Mouse (Mus musculus) intestine, embryonic 15.5 days (tissue): ENCODE data around the gene Hoxb6. TPM values are rescaled to one million over a fixed set of nuclear protein-coding genes. Genes with fewer than 3 reads are reported as not detected.
A peak's percentile ranks its signal among the peaks of the same experiment; 100 is the strongest.

Experiments used
- ATAC-seq: fragments of 200-750 bp; cut with Nextera tagmentation; 2 replicates; pipeline ENCODE4 v1.8.0; 2017; ENCODE audit warnings: moderate TSS enrichment, moderate library complexity
- H3K27ac ChIP-seq: fragments of 300-500 bp; sonication (generic); 2 replicates; pipeline ENCODE4 v1.5.1; 2015; ENCODE audit warnings: mild to moderate bottlenecking, inconsistent platforms
- H3K27me3 ChIP-seq: fragments of 300-500 bp; sonication (generic); replicated peaks from 2 replicates; pipeline ENCODE4 v1.6.1; 2015; ENCODE audit warnings: inconsistent platforms
- H3K36me3 ChIP-seq: fragments of 300-500 bp; sonication (generic); 2 replicates; pipeline ENCODE4 v1.6.1; 2015; ENCODE audit warnings: inconsistent platforms
- H3K4me1 ChIP-seq: fragments of 300-500 bp; sonication (generic); replicated peaks from 2 replicates; pipeline ENCODE4 v1.6.1; 2015; ENCODE audit warnings: inconsistent platforms
- H3K4me2 ChIP-seq: fragments of 300-500 bp; sonication (generic); replicated peaks from 2 replicates; pipeline ENCODE4 v1.6.1; 2015; ENCODE audit warnings: mild to moderate bottlenecking, inconsistent platforms
- H3K4me3 ChIP-seq: fragments of 300-500 bp; sonication (generic); replicated peaks from 2 replicates; pipeline ENCODE4 v1.5.1; 2015; ENCODE audit warnings: inconsistent platforms
- H3K9ac ChIP-seq: fragments of 300-500 bp; sonication (generic); 2 replicates; pipeline ENCODE4 v1.6.1; 2015; ENCODE audit warnings: inconsistent platforms
- H3K9me3 ChIP-seq: fragments of 300-500 bp; sonication (generic); 2 replicates; pipeline ENCODE4 v1.6.1; 2016; ENCODE audit warnings: inconsistent platforms
- WGBS: fragments of 180-500 bp; shearing (Covaris S2); methylation state at CpG from one replicate; pipeline ENCODE4 v1.1.7; 2015; 5-methylcytosine and 5-hydroxymethylcytosine counted together
- polyA plus RNA-seq: library from polyadenylated mRNA; unstranded; fragments of >200 nt; fragmentation: Nextera tagmentation; extraction: Ambion mirVana; gene quantifications from 2 replicates; pipeline ENCODE4 v1.2.1, GENCODE M21; 2015

Hoxb6 gene
- polyA plus RNA-seq, 1 experiment from 2014 or later, result 14.4 TPM

DNA sequence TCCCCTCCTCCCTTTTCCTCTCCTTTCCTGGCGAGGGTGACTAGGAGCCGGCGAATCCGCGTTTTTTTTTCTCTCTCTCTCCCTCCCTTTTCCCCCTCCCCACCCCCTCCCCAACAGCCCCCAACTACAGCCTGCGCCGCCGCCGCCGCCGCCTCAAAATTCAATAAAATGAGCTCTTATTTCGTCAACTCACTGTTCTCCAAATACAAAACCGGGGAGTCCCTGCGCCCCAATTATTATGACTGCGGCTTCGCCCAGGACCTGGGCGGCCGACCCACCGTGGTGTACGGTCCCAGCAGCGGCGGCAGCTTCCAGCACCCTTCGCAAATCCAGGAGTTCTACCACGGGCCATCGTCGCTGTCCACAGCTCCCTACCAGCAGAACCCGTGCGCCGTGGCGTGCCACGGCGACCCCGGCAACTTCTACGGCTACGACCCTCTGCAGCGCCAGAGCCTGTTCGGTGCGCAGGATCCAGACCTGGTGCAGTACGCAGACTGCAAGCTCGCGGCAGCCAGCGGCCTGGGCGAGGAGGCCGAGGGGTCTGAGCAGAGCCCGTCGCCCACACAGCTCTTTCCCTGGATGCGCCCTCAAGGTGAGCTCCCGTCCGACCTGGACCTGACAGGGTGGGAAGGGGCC, 9.4 kb upstream of the Hoxb6 start:
- Histone ChIP-seq H3K4me2 (peak overlapping the region; percentile 81), H3K27ac (peak overlapping the region; percentile 77), H3K27me3 (peaks cover 51% of the 10 kb centered on the region), H3K9me3 (no peaks in the 10 kb centered on the region), H3K9ac (peak overlapping the region; percentile 64), H3K36me3 (no peaks in the 10 kb centered on the region), H3K4me1 (peaks cover 23% of the 10 kb centered on the region), H3K4me3 (peak overlapping the region; percentile 54)
- ATAC-seq, result no peak
- under 1% methylated on average over 49 of the region's 49 CpGs for WGBS

DNA sequence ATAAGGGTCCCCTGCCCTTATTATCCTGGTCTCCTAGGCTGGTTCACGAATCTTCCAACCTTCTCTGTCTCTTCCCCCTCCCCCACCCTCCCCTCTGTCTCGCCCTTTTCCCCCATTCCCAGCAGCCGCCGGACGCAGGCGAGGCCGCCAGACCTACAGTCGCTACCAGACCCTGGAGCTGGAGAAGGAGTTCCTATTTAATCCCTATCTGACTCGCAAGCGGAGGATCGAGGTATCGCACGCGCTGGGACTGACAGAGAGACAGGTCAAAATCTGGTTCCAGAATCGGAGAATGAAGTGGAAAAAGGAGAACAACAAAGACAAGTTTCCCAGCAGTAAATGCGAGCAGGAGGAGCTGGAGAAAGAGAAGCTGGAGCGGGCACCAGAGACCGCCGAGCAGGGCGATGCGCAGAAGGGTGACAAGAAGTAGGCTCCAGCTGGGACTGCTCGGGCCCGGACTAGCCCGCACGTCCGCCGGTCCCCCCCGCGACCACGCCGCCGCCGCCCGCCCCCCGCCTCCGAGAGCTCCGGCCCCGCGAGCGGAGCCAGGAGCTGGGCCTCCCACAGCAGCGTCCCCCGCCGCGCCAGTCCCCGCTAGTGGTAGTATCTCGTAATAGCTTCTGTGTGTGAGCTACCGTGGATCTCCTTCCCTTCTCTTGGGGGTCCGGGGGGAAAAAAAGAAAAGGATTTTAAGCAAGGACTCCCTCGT, 8.1 kb upstream of the Hoxb6 start:
- Histone ChIP-seq H3K4me1 (peaks cover 18% of the 10 kb centered on the region), H3K4me3 (peak overlapping the region; percentile 54), H3K27ac (peak overlapping the region; percentile 91), H3K36me3 (no peaks in the 10 kb centered on the region), H3K27me3 (peaks cover 53% of the 10 kb centered on the region), H3K9ac (peak overlapping the region; percentile 64), H3K4me2 (peak overlapping the region; percentile 81), H3K9me3 (no peaks in the 10 kb centered on the region)
- peak; percentile 37 for ATAC-seq
- WGBS, result 2% methylated on average over 49 of the region's 49 CpGs

DNA sequence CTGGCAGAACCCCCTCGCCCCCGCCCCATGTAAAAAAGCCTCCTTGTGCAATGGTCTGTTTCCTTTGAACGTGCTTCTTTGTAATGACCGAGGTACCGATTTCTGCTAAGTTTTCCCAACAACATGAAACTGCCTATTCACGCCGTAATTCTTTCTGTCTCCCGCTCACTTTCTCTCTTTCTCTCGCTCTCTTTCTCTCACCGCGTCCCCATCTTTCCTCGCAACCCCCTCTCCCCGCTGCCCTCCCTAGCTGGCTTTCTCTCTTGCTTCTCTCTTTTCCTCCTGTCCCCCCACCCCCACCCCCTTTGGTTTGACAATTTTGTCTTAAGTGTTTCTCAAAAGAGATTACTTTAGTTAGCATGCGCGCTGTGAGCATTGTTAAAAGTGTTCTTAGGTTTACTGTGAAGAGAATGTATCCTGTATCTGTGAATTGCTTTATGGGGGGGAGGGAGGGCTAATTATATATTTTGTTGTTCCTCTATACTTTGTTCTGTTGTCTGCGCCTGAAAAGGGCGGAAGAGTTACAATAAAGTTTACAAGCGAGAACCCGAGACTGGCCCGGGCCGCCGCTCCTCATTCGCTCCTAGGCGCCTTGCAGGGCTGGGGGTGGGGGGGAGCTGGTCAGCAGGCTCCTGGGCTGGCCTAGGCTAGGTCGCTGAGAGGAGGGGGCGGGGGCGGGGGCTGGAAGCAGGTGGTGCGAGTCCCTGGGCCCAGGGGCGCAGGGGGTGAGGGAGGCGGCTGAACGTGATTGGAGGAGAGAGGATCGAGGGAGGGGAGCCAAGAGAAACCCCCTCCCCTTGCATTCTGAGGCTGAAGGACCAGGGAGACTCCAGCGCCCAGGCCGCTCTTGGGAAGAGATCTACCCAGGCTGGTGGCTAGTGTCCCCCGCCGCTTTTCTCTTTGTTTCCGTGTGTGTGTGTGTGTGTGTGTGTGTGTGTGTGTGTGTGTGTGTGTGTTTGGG, 7.2 kb upstream of the Hoxb6 start:
- Histone ChIP-seq H3K9ac (peak overlapping the region; percentile 64), H3K4me1 (peaks cover 17% of the 10 kb centered on the region), H3K27ac (peak overlapping the region; percentile 91), H3K36me3 (no peaks in the 10 kb centered on the region), H3K27me3 (peaks cover 49% of the 10 kb centered on the region), H3K9me3 (no peaks in the 10 kb centered on the region), H3K4me3 (peak overlapping the region; percentile 54), H3K4me2 (peak overlapping the region; percentile 81)
- ATAC-seq, result peak; percentile 83
- WGBS, result 1% methylated on average over 37 of the region's 37 CpGs

DNA sequence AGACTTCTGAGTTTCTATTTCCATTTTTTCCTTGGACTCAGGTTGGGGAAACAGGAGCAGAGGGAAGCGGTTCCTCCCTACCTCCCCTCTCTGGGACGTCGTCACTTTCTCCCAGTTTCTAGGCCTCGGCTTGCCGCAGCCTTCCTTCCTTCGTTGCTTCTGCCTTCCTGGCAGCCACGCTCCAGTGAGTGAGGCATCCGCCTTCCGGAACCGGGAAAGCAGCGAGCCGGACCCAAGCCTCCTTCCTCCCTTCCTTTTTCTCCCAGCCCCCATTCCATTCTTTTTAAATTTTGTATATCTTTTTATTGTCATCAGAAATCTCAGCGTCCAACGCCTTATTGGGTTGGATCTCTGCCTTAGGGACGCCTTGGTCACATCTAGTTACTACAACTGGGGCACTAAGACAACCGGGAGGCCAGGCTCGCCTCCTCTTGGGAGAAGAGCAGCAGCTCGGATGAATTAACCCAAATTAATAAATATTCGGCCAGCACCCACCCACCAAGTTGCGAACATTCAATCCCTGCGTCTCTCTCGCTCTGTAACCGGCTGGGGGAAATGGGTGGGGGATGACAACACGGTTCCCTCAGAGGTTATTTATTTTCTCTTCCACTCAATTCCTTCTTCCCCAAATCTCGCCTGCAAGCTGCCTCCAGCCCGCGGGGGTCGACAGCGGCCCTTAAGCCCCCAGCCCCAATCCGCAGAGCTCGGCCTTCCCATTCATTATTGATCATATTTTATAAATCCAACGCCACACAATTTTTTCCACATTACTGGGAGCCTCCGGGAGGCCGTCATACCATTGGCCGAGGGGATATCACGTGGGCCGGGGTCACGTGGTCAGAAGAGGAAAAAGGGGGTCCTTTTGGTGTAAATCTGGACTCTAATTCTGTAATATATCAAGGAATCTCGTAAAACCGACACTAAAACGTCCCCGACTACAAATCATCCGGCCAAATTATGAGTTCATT, 6.2 kb upstream of the Hoxb6 start, which contains the start of gene Hoxb7:
Gene Hoxb7, plus strand, starts transcription at position 853 of the 968 bp plus-strand sequence.
- H3K4me1 ChIP-seq, result peaks cover 17% of the 10 kb centered on the region
- H3K36me3 ChIP-seq, result no peaks in the 10 kb centered on the region
- peak within 1 kb of the TSS; percentile 91 for H3K27ac ChIP-seq
- H3K4me2 ChIP-seq, result peak within 1 kb of the TSS; percentile 81
- peak within 1 kb of the TSS; percentile 54 for H3K4me3 ChIP-seq
- H3K9me3 ChIP-seq, result no peaks in the 10 kb centered on the region
- peaks cover 48% of the 10 kb centered on the region for H3K27me3 ChIP-seq
- WGBS, result under 1% methylated on average over 43 of the region's 43 CpGs
- no peak; the same call in 1 of the 2 replicates for ATAC-seq
- H3K9ac ChIP-seq, result peak within 1 kb of the TSS; percentile 74

DNA sequence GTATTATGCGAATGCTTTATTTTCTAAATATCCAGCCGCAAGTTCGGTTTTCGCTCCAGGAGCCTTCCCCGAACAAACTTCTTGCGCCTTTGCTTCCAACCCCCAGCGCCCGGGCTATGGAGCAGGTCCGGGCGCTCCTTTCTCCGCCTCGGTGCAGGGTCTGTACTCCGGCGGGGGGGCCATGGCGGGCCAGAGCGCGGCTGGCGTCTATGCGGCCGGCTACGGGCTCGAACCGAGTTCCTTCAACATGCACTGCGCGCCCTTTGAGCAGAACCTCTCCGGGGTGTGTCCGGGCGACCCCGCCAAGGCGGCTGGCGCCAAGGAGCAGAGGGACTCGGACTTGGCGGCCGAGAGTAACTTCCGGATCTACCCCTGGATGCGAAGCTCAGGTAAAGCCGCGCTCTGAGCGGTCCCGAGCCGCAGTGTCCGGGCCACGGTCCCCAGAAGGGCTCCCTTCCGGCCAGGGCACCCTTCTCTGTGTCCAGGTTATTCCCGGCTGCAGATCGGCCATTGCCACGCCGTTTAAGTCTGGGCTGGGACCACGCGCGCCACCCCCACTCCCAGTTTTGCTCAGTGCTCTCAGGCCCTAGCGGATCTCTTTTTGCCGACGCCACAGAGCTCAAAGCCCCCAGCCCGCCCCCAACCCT, 5.4 kb upstream of the Hoxb6 start:
- Histone ChIP-seq H3K27me3 (peaks cover 46% of the 10 kb centered on the region), H3K9me3 (no peaks in the 10 kb centered on the region), H3K4me3 (peak overlapping the region; percentile 54), H3K27ac (peak overlapping the region; percentile 91), H3K9ac (peak overlapping the region; percentile 74), H3K4me1 (peaks cover 17% of the 10 kb centered on the region), H3K4me2 (peak overlapping the region; percentile 81), H3K36me3 (no peaks in the 10 kb centered on the region)
- ATAC-seq, result no peak
- WGBS, result 1% methylated on average over 55 of the region's 55 CpGs

- Histone ChIP-seq H3K4me1 (peaks cover 17% of the 10 kb centered on the region), H3K36me3 (no peaks in the 10 kb centered on the region), H3K9me3 (no peaks in the 10 kb centered on the region), H3K4me2 (peak overlapping the region; percentile 81), H3K27me3 (peaks cover 50% of the 10 kb centered on the region), H3K9ac (peak overlapping the region; percentile 74), H3K27ac (peak overlapping the region; percentile 91; the same call in 1 of the 2 replicates), H3K4me3 (peak overlapping the region; percentile 54)
- no peak for ATAC-seq
- 7% methylated on average over 9 of the region's 9 CpGs for WGBS
Observed at GRCm38 (mm10) chr11:96287411-96287810, 4.9 kb upstream of the Hoxb6 start.

DNA sequence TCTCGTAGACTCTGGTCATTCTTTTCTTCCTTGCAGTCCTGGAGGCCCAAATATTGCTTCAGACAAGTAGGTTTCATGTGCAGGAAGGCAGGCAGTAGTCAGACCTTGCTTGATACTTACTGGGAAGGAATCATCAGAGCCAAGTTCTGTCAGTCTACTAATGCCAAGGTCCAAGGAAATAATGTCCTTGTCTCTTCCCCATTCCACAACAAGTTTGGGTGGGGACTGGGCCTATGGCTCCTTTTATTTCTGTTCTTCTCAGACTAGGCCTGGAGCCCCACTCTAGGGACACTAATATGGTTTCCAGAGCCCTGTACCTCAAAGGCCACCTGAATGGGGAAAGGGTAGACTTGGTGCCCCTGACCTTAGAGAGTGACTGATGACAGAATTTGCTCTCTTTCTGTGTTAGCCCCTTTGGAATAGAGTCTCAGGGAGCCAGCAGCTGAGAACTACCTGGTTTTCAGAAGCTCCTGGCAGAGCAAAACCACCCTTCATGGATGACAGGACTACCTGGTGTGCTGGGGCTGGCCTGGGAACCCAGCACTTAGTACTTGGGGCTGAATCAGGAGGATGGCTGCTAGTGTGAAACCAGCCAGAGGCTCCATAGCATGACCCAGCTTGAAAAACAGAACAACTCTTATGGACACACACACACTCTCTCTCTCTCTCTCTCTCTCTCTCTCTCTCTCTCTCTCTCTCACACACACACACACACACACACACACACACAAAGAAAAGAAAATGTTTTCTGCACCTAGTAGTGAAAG, 3.6 kb upstream of the Hoxb6 start:
- Histone ChIP-seq H3K9me3 (no peaks in the 10 kb centered on the region), H3K4me3 (no peak overlapping the region), H3K4me2 (no peak overlapping the region), H3K27me3 (peaks cover 55% of the 10 kb centered on the region), H3K27ac (no peak overlapping the region), H3K36me3 (no peaks in the 10 kb centered on the region), H3K9ac (no peak overlapping the region), H3K4me1 (peaks cover 10% of the 10 kb centered on the region; the same call in 1 of the 2 replicates)
- ATAC-seq, result no peak
- WGBS, result 46% methylated on average over 1 of the region's 1 CpGs

DNA sequence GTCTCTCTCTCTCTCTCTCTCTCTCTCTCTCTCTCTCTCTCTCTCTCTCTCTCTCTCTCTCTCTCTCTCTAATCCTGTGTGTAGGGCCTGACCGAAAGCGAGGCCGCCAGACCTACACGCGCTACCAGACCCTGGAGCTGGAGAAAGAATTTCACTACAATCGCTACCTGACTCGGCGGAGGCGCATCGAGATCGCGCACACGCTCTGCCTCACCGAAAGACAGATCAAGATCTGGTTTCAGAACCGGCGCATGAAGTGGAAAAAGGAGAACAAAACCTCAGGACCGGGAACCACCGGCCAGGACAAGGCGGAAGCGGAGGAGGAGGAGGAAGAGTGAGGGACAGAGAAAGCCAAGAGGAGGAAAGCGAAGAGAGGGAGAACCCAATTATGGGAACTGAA, 3.0 kb upstream of the Hoxb6 start:
- no peak for ATAC-seq
- H3K4me3 ChIP-seq, result no peak overlapping the region
- H3K27me3 ChIP-seq, result peaks cover 58% of the 10 kb centered on the region
- 39% methylated on average over 21 of the region's 21 CpGs for WGBS
- H3K9ac ChIP-seq, result no peak overlapping the region
- no peak overlapping the region for H3K4me2 ChIP-seq
- peaks cover 10% of the 10 kb centered on the region; the same call in 1 of the 2 replicates for H3K4me1 ChIP-seq
- no peaks in the 10 kb centered on the region for H3K9me3 ChIP-seq
- no peaks in the 10 kb centered on the region for H3K36me3 ChIP-seq
- H3K27ac ChIP-seq, result no peak overlapping the region

DNA sequence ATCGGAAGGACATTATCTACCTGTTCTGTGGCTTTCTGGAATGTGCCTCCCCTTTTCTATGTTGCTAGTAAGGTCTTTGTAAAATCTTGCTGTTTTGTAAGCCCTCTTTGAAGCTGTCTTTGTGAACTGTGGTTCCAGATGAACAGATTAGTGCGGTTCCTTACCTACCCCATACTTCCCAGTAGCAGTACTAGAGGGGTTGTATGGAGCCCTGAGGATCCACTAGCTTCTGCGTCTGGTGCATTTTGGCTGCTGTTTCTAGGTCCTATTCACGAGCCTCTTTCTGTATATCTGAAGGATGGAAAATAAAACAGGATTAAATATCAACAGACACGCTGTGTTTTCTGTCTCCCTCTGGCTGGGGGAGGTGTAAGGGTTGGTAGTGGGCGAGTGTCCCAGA, 2.4 kb upstream of the Hoxb6 start:
- Histone ChIP-seq H3K27me3 (peaks cover 59% of the 10 kb centered on the region), H3K9ac (no peak overlapping the region), H3K4me1 (peaks cover 13% of the 10 kb centered on the region; the same call in 1 of the 2 replicates), H3K4me3 (no peak overlapping the region), H3K4me2 (no peak overlapping the region), H3K36me3 (no peaks in the 10 kb centered on the region), H3K9me3 (no peaks in the 10 kb centered on the region), H3K27ac (no peak overlapping the region)
- no peak for ATAC-seq
- 47% methylated on average over 6 of the region's 6 CpGs for WGBS

- H3K36me3 ChIP-seq, result no peaks in the 10 kb centered on the region
- H3K9me3 ChIP-seq, result no peaks in the 10 kb centered on the region
- no peak overlapping the region for H3K4me3 ChIP-seq
- 36% methylated on average over 17 of the region's 17 CpGs for WGBS
- H3K9ac ChIP-seq, result no peak overlapping the region
- 0 out of 2 replicates have a peak overlapping the region, but pooled peaks have one; percentile 1 for H3K4me2 ChIP-seq
- ATAC-seq, result no peak
- peak overlapping the region; percentile 7; the same call in 1 of the 2 replicates for H3K27ac ChIP-seq
- H3K27me3 ChIP-seq, result peaks cover 63% of the 10 kb centered on the region
- H3K4me1 ChIP-seq, result peaks cover 21% of the 10 kb centered on the region
Observed at GRCm38 (mm10) chr11:96290705-96291355, 1.4 kb upstream of the Hoxb6 start.
